Mouse (Mus musculus): Measurements from ENCODE around the gene Chrna1. TPM values are rescaled to one million over a fixed set of nuclear protein-coding genes. Genes with fewer than 3 reads are reported as not detected.

The Chrna1 gene
- polyA plus RNA-seq, 1 experiment from 2014 or later: 0.42 TPM

GRCm38 (mm10) chr2:73592231-73593100, 12.3 kb upstream of the Chrna1 start:
- no peak for DNase-seq (ENCODE audit: low spot score)

GRCm38 (mm10) chr2:73591246-73591645, 11.1 kb upstream of the Chrna1 start:
- DNase-seq (ENCODE audit: low spot score): no peak

GRCm38 (mm10) chr2:73590106-73590505, 10.0 kb upstream of the Chrna1 start:
- no peak for DNase-seq (ENCODE audit: low spot score)

- no peak for DNase-seq (ENCODE audit: low spot score)
Observed at GRCm38 (mm10) chr2:73588951-73589350, 8.8 kb upstream of the Chrna1 start.

- DNase-seq (ENCODE audit: low spot score): no peak
Observed at GRCm38 (mm10) chr2:73587109-73587506, 7.0 kb upstream of the Chrna1 start.

GRCm38 (mm10) chr2:73586392-73587108, 6.4 kb upstream of the Chrna1 start:
- no peak for DNase-seq (ENCODE audit: low spot score)

- DNase-seq (ENCODE audit: low spot score): no peak
Observed at GRCm38 (mm10) chr2:73585347-73585831, 5.3 kb upstream of the Chrna1 start.

GRCm38 (mm10) chr2:73584645-73585346, 4.7 kb upstream of the Chrna1 start:
- peak; percentile 70 for DNase-seq (ENCODE audit: low spot score)

GRCm38 (mm10) chr2:73580720-73581119, 582 bp upstream of the Chrna1 start:
- no peak for DNase-seq (ENCODE audit: low spot score)

- no peak for DNase-seq (ENCODE audit: low spot score)
Observed at GRCm38 (mm10) chr2:73579168-73579567, 970 bp downstream of the Chrna1 start.

GRCm38 (mm10) chr2:73574418-73574817, 5.7 kb downstream of the Chrna1 start:
- DNase-seq (ENCODE audit: low spot score): no peak

GRCm38 (mm10) chr2:73573556-73573955, 6.6 kb downstream of the Chrna1 start:
- DNase-seq (ENCODE audit: low spot score): no peak

- DNase-seq (ENCODE audit: low spot score): peak; percentile 31
Observed at GRCm38 (mm10) chr2:73572539-73573372, 7.4 kb downstream of the Chrna1 start.

GRCm38 (mm10) chr2:73571901-73572300, 8.2 kb downstream of the Chrna1 start:
- DNase-seq (ENCODE audit: low spot score): no peak

- no peak for DNase-seq (ENCODE audit: low spot score)
Observed at GRCm38 (mm10) chr2:73571304-73571703, 8.8 kb downstream of the Chrna1 start.

- peak; percentile 68 for DNase-seq (ENCODE audit: low spot score)
Observed at GRCm38 (mm10) chr2:73566989-73567605, 13.0 kb downstream of the Chrna1 start.

GRCm38 (mm10) chr2:73566162-73566561, 14.0 kb downstream of the Chrna1 start:
- DNase-seq (ENCODE audit: low spot score): peak; percentile 37

GRCm38 (mm10) chr2:73563690-73564089, 16.4 kb downstream of the Chrna1 start:
- DNase-seq (ENCODE audit: low spot score): no peak

- no peak for DNase-seq (ENCODE audit: low spot score)
Observed at GRCm38 (mm10) chr2:73562656-73563055, 17.5 kb downstream of the Chrna1 start.

GRCm38 (mm10) chr2:73561665-73562063, 18.5 kb downstream of the Chrna1 start:
- DNase-seq (ENCODE audit: low spot score): peak; percentile 80

Measured in thymus, postnatal 0 days (tissue).